Mouse (Mus musculus) C2C12 (cell line): ENCODE data around the gene Krt13.

ENCODE experiments used
- CEBPB ChIP-seq: IDR thresholded peaks from one replicate; pipeline ENCODE4 v1.6.1; 2011; ENCODE audit warnings: low read depth, mild to moderate bottlenecking, control low read depth, moderate library complexity
- CTCF ChIP-seq: IDR thresholded peaks from one replicate; pipeline ENCODE4 v1.5.1; 2011; ENCODE audit not compliant: control insufficient read depth, insufficient read depth, insufficient read length
- FOSL1 ChIP-seq: IDR thresholded peaks from one replicate; pipeline ENCODE4 v1.8.0; 2011; ENCODE audit warnings: mild to moderate bottlenecking, low read length; ENCODE audit not compliant: poor library complexity, insufficient read depth, severe bottlenecking
- MAX ChIP-seq: IDR thresholded peaks from one replicate; pipeline ENCODE4 v1.6.1; 2011; ENCODE audit warnings: mild to moderate bottlenecking, control low read depth
- MYOD1 ChIP-seq: IDR thresholded peaks from one replicate; pipeline ENCODE4 v1.6.1; 2011; ENCODE audit warnings: low read depth; ENCODE audit not compliant: control insufficient read depth, insufficient read length
- MYOG ChIP-seq: IDR thresholded peaks from one replicate; pipeline ENCODE4 v1.6.1; 2011; ENCODE audit not compliant: control insufficient read depth, insufficient read length; ENCODE audit errors: extremely low read depth
- USF1 ChIP-seq: IDR thresholded peaks from one replicate; pipeline ENCODE4 v1.6.1; 2011; ENCODE audit warnings: low read depth, mild to moderate bottlenecking, control low read depth, moderate library complexity

DNA sequence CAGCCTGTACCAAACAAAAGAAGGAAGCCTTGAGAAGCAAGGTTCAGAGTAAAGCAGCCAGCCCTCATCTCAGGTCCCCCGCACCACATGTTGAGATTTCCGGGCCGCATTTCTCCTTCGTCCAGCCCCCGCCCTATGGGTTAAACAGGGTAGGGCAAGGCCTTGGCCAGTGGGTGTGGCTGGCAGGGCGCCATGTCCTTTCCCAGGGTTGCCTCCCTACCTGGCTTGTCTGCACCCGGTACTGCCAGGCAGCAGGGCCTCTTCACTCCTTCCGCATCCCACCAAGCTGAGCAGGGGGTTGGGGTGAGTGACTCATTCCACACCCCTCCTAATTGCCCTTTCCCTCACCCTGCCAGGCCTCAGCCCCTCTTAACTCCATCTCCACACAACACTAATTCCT lies 46.7 kb upstream of the Krt13 start:
- TF ChIP-seq CTCF (no peak), USF1 (no peak), MYOD1 (no peak), CEBPB (no peak), MYOG (no peak), MAX (no peak), FOSL1 (no peak)
